Mouse (Mus musculus) limb, embryonic 12.5 days (tissue): ENCODE data around the gene Olfr331. TPM values are rescaled to one million over a fixed set of nuclear protein-coding genes. Genes with fewer than 3 reads are reported as not detected.
"Not testable (repeated sequence)": the region's sequence is repeated elsewhere in the genome, so short reads cannot be mapped to it uniquely, and the experiment has no call there.

ENCODE experiments used
- ATAC-seq: fragments of 200-750 bp; cut with Nextera tagmentation; 2 replicates; pipeline ENCODE4 v1.8.0; 2017; ENCODE audit warnings: low read depth, moderate TSS enrichment; ENCODE audit not compliant: insufficient number of reproducible peaks, insufficient read depth, low FRiP score, low TSS enrichment
- H3K27ac ChIP-seq: fragments of 300-500 bp; sonication (generic); 2 replicates; pipeline ENCODE4 v1.5.1; 2016; ENCODE audit warnings: mild to moderate bottlenecking, moderate library complexity
- H3K27me3 ChIP-seq: fragments of 300-500 bp; sonication (generic); 2 replicates; pipeline ENCODE4 v1.6.1; 2016; ENCODE audit warnings: mild to moderate bottlenecking, moderate library complexity
- H3K36me3 ChIP-seq: fragments of 300-500 bp; sonication (generic); 2 replicates; pipeline ENCODE4 v1.6.1; 2016; ENCODE audit warnings: mild to moderate bottlenecking, moderate library complexity
- H3K4me1 ChIP-seq: fragments of 300-500 bp; sonication (generic); replicated peaks from 2 replicates; pipeline ENCODE4 v1.6.1; 2016
- H3K4me2 ChIP-seq: fragments of 300-500 bp; sonication (generic); 2 replicates; pipeline ENCODE4 v1.6.1; 2016; ENCODE audit warnings: mild to moderate bottlenecking, moderate library complexity
- H3K4me3 ChIP-seq: fragments of 300-500 bp; sonication (generic); replicated peaks from 2 replicates; pipeline ENCODE4 v1.5.1; 2016; ENCODE audit warnings: mild to moderate bottlenecking
- H3K9ac ChIP-seq: fragments of 300-500 bp; sonication (generic); replicated peaks from 2 replicates; pipeline ENCODE4 v1.6.1; 2016; ENCODE audit warnings: mild to moderate bottlenecking, moderate library complexity
- H3K9me3 ChIP-seq: fragments of 300-500 bp; sonication (generic); 2 replicates; pipeline ENCODE4 v1.6.1; 2016; ENCODE audit warnings: mild to moderate bottlenecking, moderate library complexity
- WGBS: fragments of 180-500 bp; shearing (Covaris S2); methylation state at CpG from one replicate; pipeline ENCODE4 v1.1.7; 2016; 5-methylcytosine and 5-hydroxymethylcytosine counted together
- polyA plus RNA-seq: library from polyadenylated mRNA; unstranded; fragments of >200 nt; fragmentation: Nextera tagmentation; extraction: Ambion mirVana; gene quantifications from 2 replicates; pipeline ENCODE4 v1.2.1, GENCODE M21; 2016

Gene Olfr331
- not detected in 2 replicates for polyA plus RNA-seq

GRCm38 (mm10) chr11:58502472-58502871 lies at the start of gene Olfr331:
Gene Olfr331, minus strand, starts transcription at chr11:58502572.
- H3K9ac ChIP-seq, H3K27ac ChIP-seq, H3K4me1 ChIP-seq, H3K27me3 ChIP-seq, ATAC-seq, H3K9me3 ChIP-seq, H3K4me2 ChIP-seq, H3K36me3 ChIP-seq, H3K4me3 ChIP-seq: not testable (repeated sequence)

- ATAC-seq, result no peak
- Histone ChIP-seq H3K4me3 (no peak within 1 kb of the TSS), H3K27ac (no peak within 1 kb of the TSS), H3K9me3 (no peaks in the 10 kb centered on the region), H3K27me3 (no peaks in the 10 kb centered on the region), H3K4me1 (no peaks in the 10 kb centered on the region), H3K4me2 (no peak within 1 kb of the TSS), H3K36me3 (no peaks in the 10 kb centered on the region), H3K9ac (no peak within 1 kb of the TSS)
- 83% methylated on average over 5 of the region's 5 CpGs for WGBS
These were observed 44.0 kb upstream of the Olfr331 start, which contains the start of gene Olfr329-ps for GRCm38 (mm10) chr11:58546322-58546721. Gene Olfr329-ps, minus strand, starts transcription at chr11:58546422.

GRCm38 (mm10) chr11:58534736-58535135 lies 32.4 kb upstream of the Olfr331 start, which contains the start of gene Olfr330:
Gene Olfr330, minus strand, starts transcription at chr11:58534836.
- not testable (repeated sequence) for H3K4me2 ChIP-seq, H3K4me1 ChIP-seq, H3K9ac ChIP-seq, H3K27ac ChIP-seq, H3K4me3 ChIP-seq, ATAC-seq, H3K36me3 ChIP-seq, H3K9me3 ChIP-seq, H3K27me3 ChIP-seq

- H3K27ac ChIP-seq, H3K9me3 ChIP-seq, H3K4me3 ChIP-seq, H3K36me3 ChIP-seq, H3K9ac ChIP-seq, ATAC-seq, H3K4me2 ChIP-seq, H3K27me3 ChIP-seq, H3K4me1 ChIP-seq: not testable (repeated sequence)
- 85% methylated on average over 7 of the region's 9 CpGs for WGBS
These were observed 17.4 kb upstream of the Olfr331 start for GRCm38 (mm10) chr11:58519756-58520155.

GRCm38 (mm10) chr11:58518916-58519315 lies 16.5 kb upstream of the Olfr331 start:
- H3K9me3 ChIP-seq, H3K4me1 ChIP-seq, ATAC-seq, H3K36me3 ChIP-seq, H3K4me3 ChIP-seq, H3K27ac ChIP-seq, H3K27me3 ChIP-seq, H3K9ac ChIP-seq, H3K4me2 ChIP-seq: not testable (repeated sequence)
- WGBS, result 90% methylated on average over 18 of the region's 18 CpGs

GRCm38 (mm10) chr11:58509058-58509457 lies 6.7 kb upstream of the Olfr331 start:
- H3K4me2 ChIP-seq, H3K36me3 ChIP-seq, H3K27ac ChIP-seq, ATAC-seq, H3K9ac ChIP-seq, H3K4me3 ChIP-seq, H3K9me3 ChIP-seq, H3K27me3 ChIP-seq, H3K4me1 ChIP-seq: not testable (repeated sequence)
- WGBS, result 83% methylated on average over 19 of the region's 19 CpGs

GRCm38 (mm10) chr11:58499290-58499689 lies 3.1 kb downstream of the Olfr331 start:
- 58% methylated on average over 3 of the region's 3 CpGs for WGBS
- ATAC-seq, result no peak
- Histone ChIP-seq H3K27me3 (no peaks in the 10 kb centered on the region), H3K9me3 (no peaks in the 10 kb centered on the region), H3K27ac (no peak overlapping the region), H3K9ac (no peak overlapping the region), H3K4me2 (no peak overlapping the region), H3K4me1 (no peaks in the 10 kb centered on the region), H3K4me3 (no peak overlapping the region), H3K36me3 (no peaks in the 10 kb centered on the region)

- Histone ChIP-seq H3K36me3 (no peaks in the 10 kb centered on the region), H3K4me2 (no peak overlapping the region), H3K27ac (no peak overlapping the region), H3K27me3 (no peaks in the 10 kb centered on the region), H3K4me3 (no peak overlapping the region), H3K9me3 (no peaks in the 10 kb centered on the region), H3K4me1 (no peaks in the 10 kb centered on the region), H3K9ac (no peak overlapping the region)
- WGBS, result 73% methylated on average over 9 of the region's 9 CpGs
- ATAC-seq, result no peak
These were observed 3.6 kb downstream of the Olfr331 start for GRCm38 (mm10) chr11:58498761-58499160.

- H3K27me3 ChIP-seq, result no peaks in the 10 kb centered on the region
- no peaks in the 10 kb centered on the region for H3K36me3 ChIP-seq
- no peak within 1 kb of the TSS for H3K9ac ChIP-seq
- H3K4me2 ChIP-seq, result no peak within 1 kb of the TSS
- H3K27ac ChIP-seq, result no peak within 1 kb of the TSS
- H3K9me3 ChIP-seq, result no peaks in the 10 kb centered on the region
- H3K4me1 ChIP-seq, result no peaks in the 10 kb centered on the region
- no peak within 1 kb of the TSS for H3K4me3 ChIP-seq
- no peak for ATAC-seq
- 87% methylated on average over 2 of the region's 2 CpGs for WGBS
These were observed 9.9 kb downstream of the Olfr331 start, which contains the start of gene Olfr332 for GRCm38 (mm10) chr11:58492455-58492854. Gene Olfr332, minus strand, starts transcription at chr11:58492555.

- H3K36me3 ChIP-seq, result no peaks in the 10 kb centered on the region
- H3K4me3 ChIP-seq, result no peak within 1 kb of the TSS
- H3K27me3 ChIP-seq, result no peaks in the 10 kb centered on the region; the same call in 1 of the 2 replicates
- H3K27ac ChIP-seq, result no peak within 1 kb of the TSS
- ATAC-seq, result no peak
- no peaks in the 10 kb centered on the region for H3K9me3 ChIP-seq
- H3K4me2 ChIP-seq, result no peak within 1 kb of the TSS
- H3K4me1 ChIP-seq, result no peaks in the 10 kb centered on the region
- H3K9ac ChIP-seq, result no peak within 1 kb of the TSS
These were observed 40.2 kb downstream of the Olfr331 start, which contains the start of gene Olfr30 for GRCm38 (mm10) chr11:58462170-58462569. Gene Olfr30, minus strand, starts transcription at chr11:58462270.

- H3K4me1 ChIP-seq, result peaks cover 14% of the 10 kb centered on the region
- H3K4me2 ChIP-seq, result no peak overlapping the region
- no peaks in the 10 kb centered on the region for H3K27me3 ChIP-seq
- 0 out of 2 replicates have a peak, but pooled peaks cover 6% of the 10 kb centered on the region for H3K9me3 ChIP-seq
- no peak for ATAC-seq
- H3K36me3 ChIP-seq, result no peaks in the 10 kb centered on the region
- WGBS, result 14% methylated on average over 4 of the region's 4 CpGs
- H3K9ac ChIP-seq, result no peak overlapping the region
- H3K27ac ChIP-seq, result no peak overlapping the region
- no peak overlapping the region for H3K4me3 ChIP-seq
These were observed 48.8 kb downstream of the Olfr331 start for GRCm38 (mm10) chr11:58453592-58453991.

GRCm38 (mm10) chr11:58452759-58453158 lies 49.6 kb downstream of the Olfr331 start, which contains the start of gene Lypd9:
Gene Lypd9, minus strand, starts transcription at chr11:58452923.
- H3K4me2 ChIP-seq, result no peak within 1 kb of the TSS
- no peak within 1 kb of the TSS for H3K4me3 ChIP-seq
- no peaks in the 10 kb centered on the region for H3K36me3 ChIP-seq
- no peak within 1 kb of the TSS for H3K9ac ChIP-seq
- peaks cover 11% of the 10 kb centered on the region; the same call in 1 of the 2 replicates for H3K9me3 ChIP-seq
- peaks cover 14% of the 10 kb centered on the region for H3K4me1 ChIP-seq
- WGBS, result 94% methylated on average over 9 of the region's 9 CpGs
- H3K27ac ChIP-seq, result no peak within 1 kb of the TSS
- no peak for ATAC-seq
- H3K27me3 ChIP-seq, result no peaks in the 10 kb centered on the region
